Mouse (Mus musculus) ES-Bruce4 (cell line): Measurements from ENCODE around the gene Lrrc72.

Experiments used
- CTCF ChIP-seq: IDR thresholded peaks from one replicate; pipeline ENCODE4 v1.8.1; 2011; ENCODE audit warnings: low read depth, low read length
- EP300 ChIP-seq: IDR thresholded peaks from 2 replicates; pipeline ENCODE4 v1.6.1; 2011; ENCODE audit warnings: low read depth, low read length; ENCODE audit not compliant: insufficient read depth

DNA sequence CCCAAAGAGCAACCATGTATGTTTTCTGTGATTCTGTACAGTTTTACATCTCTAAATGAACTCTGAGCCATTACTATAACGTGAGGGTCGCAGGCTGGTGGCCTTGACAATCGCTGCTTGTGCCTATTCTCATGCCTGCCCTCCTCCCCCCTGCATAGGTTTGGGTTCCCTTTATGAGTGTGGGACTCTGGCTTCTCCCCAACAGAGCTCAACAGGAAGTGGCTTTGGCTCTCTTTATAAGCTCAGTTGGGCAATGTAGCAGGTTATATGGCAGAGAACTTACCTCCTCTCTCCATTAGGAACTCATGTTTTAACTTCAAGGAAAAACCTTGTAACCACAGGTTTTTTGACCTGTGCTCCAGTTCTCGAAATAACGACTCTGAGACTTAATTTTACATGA is 62.9 kb downstream of the Lrrc72 start:
- TF ChIP-seq CTCF: no peak
- TF ChIP-seq EP300: no peak
